17 mouse cellular contexts compared by ENCODE assay signal in the genomic region with DNA sequence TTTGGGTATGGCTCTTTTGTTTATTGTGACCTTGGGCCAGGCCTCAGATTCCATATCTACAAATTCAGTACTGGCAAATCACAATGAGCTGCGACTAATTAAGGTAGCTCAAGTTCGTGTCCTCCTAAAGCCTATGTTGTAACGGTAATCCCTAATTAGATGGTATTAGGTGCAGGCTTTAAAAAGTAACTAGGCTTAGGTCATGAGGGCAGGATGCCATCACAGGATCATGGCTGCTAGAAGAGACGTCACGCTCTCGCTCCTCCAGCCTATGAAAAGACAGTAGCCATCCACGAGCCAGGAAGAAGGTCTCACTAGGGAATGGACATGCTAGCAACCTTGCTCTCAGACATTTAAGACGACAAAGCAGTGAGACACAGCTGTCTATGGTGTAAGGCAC. TPM values are rescaled to one million over a fixed set of nuclear protein-coding genes. Genes with fewer than 3 reads are reported as not detected.
DNase-seq lines count a peak whose midpoint lies in the region; ATAC-seq lines count a peak whose summit lies in the region.
"Had no signal": no experiment of that assay in that cellular context is flagged by ENCODE, and none has a peak within 500 bp of the region (broad histone marks: within the 10 kb centered on the region; RNA-seq: fewer than 3 reads in every experiment).

No protein-coding gene starts in this region.

- H3K4me3 ChIP-seq in hindbrain, embryonic 13.5 days = no peak overlapping the region
- no peak overlapping the region for H3K4me3 ChIP-seq in hindbrain, embryonic 11.5 days (ENCODE audit: low read depth, low read length)
- H3K4me3 ChIP-seq in midbrain, embryonic 10.5 days = no peak overlapping the region
- no peak overlapping the region for H3K4me3 ChIP-seq in midbrain, embryonic 13.5 days (replicated peaks)
- no peak overlapping the region for H3K4me3 ChIP-seq in forebrain, embryonic 14.5 days (ENCODE audit: low read depth, low read length)
- H3K4me3 ChIP-seq: heart, embryonic 15.5 days; liver, embryonic 13.5 days had no signal

- no peaks in the 10 kb centered on the region for H3K9me3 ChIP-seq in hindbrain, embryonic 13.5 days
- no peaks in the 10 kb centered on the region for H3K9me3 ChIP-seq in hindbrain, embryonic 11.5 days (ENCODE audit: control insufficient read depth, low read length)
- no peaks in the 10 kb centered on the region for H3K9me3 ChIP-seq in midbrain, embryonic 10.5 days (replicated peaks)
- H3K9me3 ChIP-seq in midbrain, embryonic 13.5 days = no peaks in the 10 kb centered on the region
- no peaks in the 10 kb centered on the region for H3K9me3 ChIP-seq in forebrain, embryonic 14.5 days (replicated peaks; ENCODE audit: control insufficient read depth, low read length)
- H3K9me3 ChIP-seq: heart, embryonic 15.5 days; liver, embryonic 13.5 days had no signal

- no peaks in the 10 kb centered on the region for H3K27me3 ChIP-seq in hindbrain, embryonic 13.5 days
- H3K27me3 ChIP-seq in hindbrain, embryonic 11.5 days (ENCODE audit: control insufficient read depth, insufficient read depth, low read length) = no peaks in the 10 kb centered on the region
- H3K27me3 ChIP-seq in midbrain, embryonic 10.5 days (ENCODE audit: low read depth, poor library complexity, severe bottlenecking) = no peaks in the 10 kb centered on the region
- H3K27me3 ChIP-seq in midbrain, embryonic 13.5 days = no peaks in the 10 kb centered on the region
- H3K27me3 ChIP-seq in forebrain, embryonic 14.5 days (replicated peaks; ENCODE audit: control insufficient read depth, insufficient read depth, low read length) = no peaks in the 10 kb centered on the region
- H3K27me3 ChIP-seq: heart, embryonic 15.5 days had no signal

- H3K9ac ChIP-seq in hindbrain, embryonic 13.5 days = no peak overlapping the region
- H3K9ac ChIP-seq in hindbrain, embryonic 11.5 days (ENCODE audit: low read depth, low read length) = no peak overlapping the region
- no peak overlapping the region for H3K9ac ChIP-seq in midbrain, embryonic 13.5 days (replicated peaks)
- no peak overlapping the region for H3K9ac ChIP-seq in forebrain, embryonic 14.5 days (ENCODE audit: low read length)
- H3K9ac ChIP-seq: heart, embryonic 15.5 days; liver, embryonic 13.5 days had no signal

- H3K36me3 ChIP-seq in hindbrain, embryonic 13.5 days = peaks cover 15% of the 10 kb centered on the region
- no peaks in the 10 kb centered on the region for H3K36me3 ChIP-seq in hindbrain, embryonic 11.5 days (ENCODE audit: control insufficient read depth, insufficient read depth, low read length)
- peaks cover 73% of the 10 kb centered on the region for H3K36me3 ChIP-seq in midbrain, embryonic 10.5 days
- peaks cover 14% of the 10 kb centered on the region; the same call in 1 of the 2 replicates for H3K36me3 ChIP-seq in midbrain, embryonic 13.5 days
- peaks cover 13% of the 10 kb centered on the region; the same call in 1 of the 2 replicates for H3K36me3 ChIP-seq in forebrain, embryonic 14.5 days (ENCODE audit: control insufficient read depth, insufficient read depth, low read length)
- H3K36me3 ChIP-seq: heart, embryonic 15.5 days; liver, embryonic 13.5 days had no signal

- 0 out of 2 replicates have a peak overlapping the region, but pooled peaks have one; percentile 50 for H3K4me2 ChIP-seq in hindbrain, embryonic 13.5 days
- H3K4me2 ChIP-seq in hindbrain, embryonic 11.5 days (replicated peaks; ENCODE audit: low read depth, low read length) = no peak overlapping the region
- no peak overlapping the region; the same call in 1 of the 2 replicates for H3K4me2 ChIP-seq in midbrain, embryonic 13.5 days (replicated peaks)
- H3K4me2 ChIP-seq in forebrain, embryonic 14.5 days (ENCODE audit: low read length) = peak overlapping the region; percentile 49; the same call in 1 of the 2 replicates
- H3K4me2 ChIP-seq: heart, embryonic 15.5 days; liver, embryonic 13.5 days had no signal

- intact Hi-C loops in heart, postnatal 25 days (cut with DNase I) = no loop called here

- DNase-seq in hindbrain, embryonic 11.5 days (ENCODE audit: low spot score) = no peak
- DNase-seq in midbrain, embryonic 10.5 days (ENCODE audit: low spot score) = no peak
- DNase-seq in forebrain, embryonic 14.5 days (ENCODE audit: low spot score) = no peak
- DNase-seq in retina, postnatal 1 day = peak; percentile 64
- DNase-seq in heart, postnatal 25 days (ENCODE audit: low spot score) = no peak
- DNase-seq: adrenal gland, adult 2 months; cerebellum, adult 11 months; heart, postnatal 4 days; liver, embryonic 13.5 days; lung, adult 2 months; lung, postnatal 14 days; right cerebral cortex, postnatal 25 days had no signal

- H3K4me1 ChIP-seq in hindbrain, embryonic 13.5 days (replicated peaks) = peaks cover 55% of the 10 kb centered on the region
- H3K4me1 ChIP-seq in hindbrain, embryonic 11.5 days (replicated peaks; ENCODE audit: control insufficient read depth, insufficient read depth, low read length) = peaks cover 8% of the 10 kb centered on the region
- peaks cover 49% of the 10 kb centered on the region for H3K4me1 ChIP-seq in midbrain, embryonic 10.5 days
- peaks cover 55% of the 10 kb centered on the region for H3K4me1 ChIP-seq in midbrain, embryonic 13.5 days (replicated peaks)
- peaks cover 31% of the 10 kb centered on the region for H3K4me1 ChIP-seq in forebrain, embryonic 14.5 days (ENCODE audit: control insufficient read depth, insufficient read depth, low read length)

- no peak for ATAC-seq in hindbrain, embryonic 13.5 days (ENCODE audit: low FRiP score)
- no peak for ATAC-seq in hindbrain, embryonic 11.5 days (ENCODE audit: low FRiP score)
- ATAC-seq in midbrain, embryonic 13.5 days = no peak
- ATAC-seq in forebrain, embryonic 14.5 days = no peak
- ATAC-seq: intestine, postnatal 0 days had no signal

- WGBS in hindbrain, embryonic 13.5 days = 78% methylated on average over 8 of the region's 8 CpGs
- WGBS in hindbrain, embryonic 11.5 days = 88% methylated on average over 8 of the region's 8 CpGs
- 86% methylated on average over 8 of the region's 8 CpGs for WGBS in midbrain, embryonic 10.5 days
- WGBS in midbrain, embryonic 13.5 days = 69% methylated on average over 8 of the region's 8 CpGs
- 44% methylated on average over 8 of the region's 8 CpGs for WGBS in forebrain, embryonic 14.5 days

- H3K27ac ChIP-seq in hindbrain, embryonic 13.5 days = no peak overlapping the region
- no peak overlapping the region for H3K27ac ChIP-seq in hindbrain, embryonic 11.5 days (ENCODE audit: low read depth, low read length)
- H3K27ac ChIP-seq in midbrain, embryonic 10.5 days (replicated peaks) = peak overlapping the region; percentile 76
- H3K27ac ChIP-seq in midbrain, embryonic 13.5 days = no peak overlapping the region
- no peak overlapping the region for H3K27ac ChIP-seq in forebrain, embryonic 14.5 days (ENCODE audit: low read depth, low read length)
- H3K27ac ChIP-seq: heart, embryonic 15.5 days; liver, embryonic 13.5 days had no signal

RNA-seq across cellular contexts. Expression of a gene that starts 7.3 kb away (rescaled TPM):
- polyA plus RNA-seq in hindbrain, embryonic 13.5 days (2015; fragmentation: Nextera tagmentation; extraction: Ambion mirVana) = 72.6 and 80.1 TPM in 2 replicates
- polyA plus RNA-seq in hindbrain, embryonic 11.5 days (2014; fragmentation: Nextera tagmentation; extraction: Ambion mirVana) = 151 and 163 TPM in 2 replicates
- 146 and 147 TPM in 2 replicates for polyA plus RNA-seq in midbrain, embryonic 10.5 days (2016; fragmentation: Nextera tagmentation; extraction: Ambion mirVana)
- polyA plus RNA-seq in midbrain, embryonic 13.5 days (2015; fragmentation: Nextera tagmentation; extraction: Ambion mirVana) = 99.8 and 103 TPM in 2 replicates
- polyA plus RNA-seq in forebrain, embryonic 14.5 days (2014; fragmentation: Nextera tagmentation; extraction: Ambion mirVana) = 66.6 and 72.1 TPM in 2 replicates
- total RNA-seq in heart, postnatal 25 days (2021) = 10 to 100 TPM; 13.0 to 16.6 TPM
- total RNA-seq: MEL had no signal

Comparison
In these comparisons a context has a peak if more than half of its experiments do, and no peak if none do; other contexts are left out.
1. H3K4me2 ChIP-seq: peak in hindbrain, embryonic 13.5 days (single experiment) and forebrain, embryonic 14.5 days (single experiment); none in hindbrain, embryonic 11.5 days (single experiment) and midbrain, embryonic 13.5 days (single experiment).